Comparison of ENCODE assay signal across 8 mouse cellular contexts in genomic region chr17:16952146-16952545, GRCm38 (mm10).
DNase-seq lines count a peak whose midpoint lies in the region; ATAC-seq and TF ChIP-seq lines count a peak whose summit lies in the region.
"Not testable (repeated sequence)": the region's sequence is repeated elsewhere in the genome, so short reads cannot be mapped to it uniquely, and the experiment has no call there.

No protein-coding gene starts in this region.

- not testable (repeated sequence) for ATAC-seq in embryonic facial prominence, embryonic 14.5 days (ENCODE audit: low read depth); forebrain, postnatal 0 days; kidney, embryonic 15.5 days (replicated peaks; ENCODE audit: low FRiP score); liver, embryonic 13.5 days (ENCODE audit: low read depth)
- peak; percentile 64 for ATAC-seq in megakaryocyte-erythroid progenitor cell, adult 5-6 weeks (replicated peaks; ENCODE audit: low FRiP score, low TSS enrichment, poor library complexity, severe bottlenecking)
- ATAC-seq in neural tube, embryonic 15.5 days (ENCODE audit: low FRiP score): peak; percentile 45; the same call in 1 of the 2 replicates

- not testable (repeated sequence) for DNase-seq in embryonic facial prominence, embryonic 14.5 days (ENCODE audit: low spot score); forebrain, postnatal 0 days; hindbrain, embryonic 10.5 days (ENCODE audit: low spot score); liver, embryonic 13.5 days

- not testable (repeated sequence) for TF ChIP-seq CTCF in E14TG2a.4 (conservative IDR thresholded peaks at IDR 0.05; ENCODE audit: low read length); forebrain, postnatal 0 days (IDR thresholded peaks at IDR 0.05; ENCODE audit: low read depth)

- not testable (repeated sequence) for H3K27me3 ChIP-seq in E14TG2a.4 (ENCODE audit: insufficient read depth, low read length); embryonic facial prominence, embryonic 14.5 days (replicated peaks; ENCODE audit: control insufficient read depth, insufficient read depth, low read length); forebrain, postnatal 0 days (ENCODE audit: insufficient read depth, low read length); hindbrain, embryonic 10.5 days (ENCODE audit: insufficient read depth, poor library complexity, severe bottlenecking); kidney, embryonic 15.5 days; liver, embryonic 13.5 days; neural tube, embryonic 15.5 days (replicated peaks)

- WGBS in embryonic facial prominence, embryonic 14.5 days: 26% methylated on average over 2 of the region's 2 CpGs
- WGBS in forebrain, postnatal 0 days: 39% methylated on average over 2 of the region's 2 CpGs
- WGBS in hindbrain, embryonic 10.5 days: 41% methylated on average over 2 of the region's 2 CpGs
- 32% methylated on average over 2 of the region's 2 CpGs for WGBS in kidney, embryonic 15.5 days
- 14% methylated on average over 2 of the region's 2 CpGs for WGBS in liver, embryonic 13.5 days (ENCODE audit: insufficient replicate concordance)
- WGBS in neural tube, embryonic 15.5 days: 33% methylated on average over 2 of the region's 2 CpGs

- not testable (repeated sequence) for H3K9me3 ChIP-seq in E14TG2a.4 (ENCODE audit: low read length); embryonic facial prominence, embryonic 14.5 days (ENCODE audit: control insufficient read depth, low read length); forebrain, postnatal 0 days (ENCODE audit: low read length); kidney, embryonic 15.5 days (replicated peaks); liver, embryonic 13.5 days (replicated peaks); neural tube, embryonic 15.5 days (replicated peaks)
- peaks cover 13% of the 10 kb centered on the region; the same call in 1 of the 2 replicates for H3K9me3 ChIP-seq in hindbrain, embryonic 10.5 days

- not testable (repeated sequence) for H3K27ac ChIP-seq in embryonic facial prominence, embryonic 14.5 days (replicated peaks; ENCODE audit: low read depth, low read length); forebrain, postnatal 0 days (ENCODE audit: low read depth, low read length); hindbrain, embryonic 10.5 days; kidney, embryonic 15.5 days; liver, embryonic 13.5 days; neural tube, embryonic 15.5 days (replicated peaks)

- not testable (repeated sequence) for H3K9ac ChIP-seq in embryonic facial prominence, embryonic 14.5 days (ENCODE audit: low read depth, low read length); forebrain, postnatal 0 days; kidney, embryonic 15.5 days; neural tube, embryonic 15.5 days (replicated peaks)
- H3K9ac ChIP-seq in liver, embryonic 13.5 days: peak overlapping the region; percentile 51; the same call in 1 of the 2 replicates

- not testable (repeated sequence) for H3K4me1 ChIP-seq in E14TG2a.4 (replicated peaks; ENCODE audit: low read depth, low read length); embryonic facial prominence, embryonic 14.5 days (ENCODE audit: control insufficient read depth, insufficient read depth, low read length); forebrain, postnatal 0 days (ENCODE audit: insufficient read depth); hindbrain, embryonic 10.5 days (replicated peaks); kidney, embryonic 15.5 days; liver, embryonic 13.5 days (replicated peaks); neural tube, embryonic 15.5 days

- H3K4me3 ChIP-seq in E14TG2a.4 (replicated peaks; ENCODE audit: low read length): peak overlapping the region; percentile 82
- peak overlapping the region; percentile 48 for H3K4me3 ChIP-seq in embryonic facial prominence, embryonic 14.5 days (ENCODE audit: low read depth, low read length)
- H3K4me3 ChIP-seq in forebrain, postnatal 0 days (ENCODE audit: low read depth, low read length): peak overlapping the region; percentile 45
- H3K4me3 ChIP-seq in hindbrain, embryonic 10.5 days: peak overlapping the region; percentile 53
- peak overlapping the region; percentile 60 for H3K4me3 ChIP-seq in kidney, embryonic 15.5 days (replicated peaks)
- peak overlapping the region; percentile 63 for H3K4me3 ChIP-seq in liver, embryonic 13.5 days (replicated peaks)
- peak overlapping the region; percentile 55 for H3K4me3 ChIP-seq in neural tube, embryonic 15.5 days (replicated peaks)

- H3K36me3 ChIP-seq in E14TG2a.4 (ENCODE audit: insufficient read depth, low read length); embryonic facial prominence, embryonic 14.5 days (ENCODE audit: control insufficient read depth, insufficient read depth, low read length); forebrain, postnatal 0 days (ENCODE audit: insufficient read depth); hindbrain, embryonic 10.5 days; kidney, embryonic 15.5 days; liver, embryonic 13.5 days; neural tube, embryonic 15.5 days: not testable (repeated sequence)

- peak overlapping the region; percentile 44 for H3K4me2 ChIP-seq in embryonic facial prominence, embryonic 14.5 days (ENCODE audit: low read depth, low read length)
- H3K4me2 ChIP-seq in forebrain, postnatal 0 days (ENCODE audit: low read depth): peak overlapping the region; percentile 41
- H3K4me2 ChIP-seq in kidney, embryonic 15.5 days: peak overlapping the region; percentile 49
- peak overlapping the region; percentile 64 for H3K4me2 ChIP-seq in liver, embryonic 13.5 days
- H3K4me2 ChIP-seq in neural tube, embryonic 15.5 days: peak overlapping the region; percentile 45
